Mouse (Mus musculus): ENCODE measurements around the gene Gm20388. TPM values are rescaled to one million over a fixed set of nuclear protein-coding genes. Genes with fewer than 3 reads are reported as not detected.

Gm20388 gene
- polyA plus RNA-seq, 1 experiment from 2014 or later: 7.4 TPM

GRCm38 (mm10) chr8:123752773-123753468 is 3842.3 kb downstream of the Gm20388 start:
- H3K4me2 ChIP-seq: no peak overlapping the region
- no peaks in the 10 kb centered on the region for H3K9me3 ChIP-seq (replicated peaks)
- WGBS: 48% methylated on average over 13 of the region's 13 CpGs
- no peak overlapping the region for H3K9ac ChIP-seq
- peak; percentile 41 for ATAC-seq (replicated peaks; ENCODE audit: low FRiP score)
- no peak overlapping the region for H3K4me3 ChIP-seq (replicated peaks)
- H3K27me3 ChIP-seq: 0 out of 2 replicates have a peak, but pooled peaks cover 2% of the 10 kb centered on the region
- H3K36me3 ChIP-seq: no peaks in the 10 kb centered on the region
- 0 out of 2 replicates have a peak overlapping the region, but pooled peaks have one; percentile 45 for H3K27ac ChIP-seq
- peaks cover 21% of the 10 kb centered on the region for H3K4me1 ChIP-seq

DNA sequence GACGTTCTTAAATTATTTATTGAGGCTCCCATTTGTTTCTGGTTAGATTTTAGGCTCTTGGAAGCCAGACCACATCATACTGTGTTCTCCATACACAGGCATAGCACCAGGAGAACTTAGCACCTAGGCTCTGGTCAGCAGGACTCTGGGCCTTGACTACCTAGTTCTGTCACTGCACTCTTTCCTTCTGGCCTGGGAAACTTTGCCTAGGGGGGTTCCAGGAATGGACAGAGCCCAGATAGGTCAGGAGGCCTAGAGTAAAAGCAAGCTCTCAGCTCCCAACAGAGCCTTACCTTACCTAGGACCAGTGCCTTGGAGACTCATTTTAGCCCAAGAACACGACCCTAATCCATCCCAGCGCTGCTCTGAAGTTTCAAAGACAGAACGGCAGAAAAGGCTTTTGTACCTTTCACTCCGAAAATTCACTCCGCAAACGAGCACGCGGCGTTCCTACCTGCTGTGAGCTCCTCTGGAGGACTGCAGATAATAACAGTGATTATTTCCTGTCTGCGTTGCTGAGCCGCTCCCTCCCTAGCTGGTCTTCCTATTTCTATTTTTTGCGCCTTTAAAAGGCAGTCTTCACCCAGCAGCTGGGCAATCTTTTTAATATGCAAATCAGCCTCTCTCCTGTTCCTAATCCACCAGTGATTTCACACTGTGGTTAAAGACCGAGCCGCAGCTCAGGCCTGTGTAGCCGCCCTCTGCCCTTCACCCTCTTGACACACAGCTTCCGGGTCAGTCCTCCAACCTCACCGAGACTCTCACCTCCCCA is 3843.1 kb downstream of the Gm20388 start:
- 0 out of 2 replicates have a peak overlapping the region, but pooled peaks have one; percentile 45 for H3K27ac ChIP-seq
- no peak overlapping the region for H3K4me2 ChIP-seq
- no peak overlapping the region for H3K9ac ChIP-seq
- H3K36me3 ChIP-seq: no peaks in the 10 kb centered on the region
- peaks cover 21% of the 10 kb centered on the region for H3K4me1 ChIP-seq
- no peak overlapping the region for H3K4me3 ChIP-seq (replicated peaks)
- WGBS: 30% methylated on average over 18 of the region's 18 CpGs
- H3K27me3 ChIP-seq: 0 out of 2 replicates have a peak, but pooled peaks cover 4% of the 10 kb centered on the region
- H3K9me3 ChIP-seq (replicated peaks): no peaks in the 10 kb centered on the region
- ATAC-seq (replicated peaks; ENCODE audit: low FRiP score): no peak

- Histone ChIP-seq H3K9me3 (replicated peaks) (no peaks in the 10 kb centered on the region), H3K27me3 (0 out of 2 replicates have a peak, but pooled peaks cover 4% of the 10 kb centered on the region), H3K36me3 (no peaks in the 10 kb centered on the region), H3K27ac (no peak overlapping the region), H3K4me3 (replicated peaks) (no peak overlapping the region), H3K4me1 (peaks cover 24% of the 10 kb centered on the region), H3K4me2 (no peak overlapping the region), H3K9ac (no peak overlapping the region)
- no peak for ATAC-seq (replicated peaks; ENCODE audit: low FRiP score)
- 77% methylated on average over 13 of the region's 13 CpGs for WGBS
Observed at GRCm38 (mm10) chr8:123754538-123755431, 3844.1 kb downstream of the Gm20388 start.

DNA sequence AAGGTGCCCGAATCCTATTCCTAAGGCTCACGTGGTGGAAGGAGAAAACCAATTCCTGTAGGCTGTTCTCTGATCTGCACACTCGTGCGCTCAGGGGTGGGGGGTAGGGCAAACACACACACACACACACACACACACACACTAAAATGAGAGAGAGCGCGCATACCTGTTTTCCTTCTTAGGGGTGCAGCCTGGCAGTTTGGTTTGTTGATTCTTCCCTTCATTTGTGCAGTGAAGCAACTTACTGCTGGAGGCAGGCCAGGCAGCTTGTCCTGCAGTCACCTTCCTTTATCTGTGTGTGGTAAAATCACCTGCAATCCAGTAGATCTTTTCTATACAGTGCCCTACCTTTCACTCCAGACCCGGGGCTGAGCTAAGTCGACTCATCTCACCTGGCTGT is 3846.3 kb downstream of the Gm20388 start:
- no peak overlapping the region for H3K4me3 ChIP-seq (replicated peaks)
- H3K36me3 ChIP-seq: no peaks in the 10 kb centered on the region
- H3K27ac ChIP-seq: no peak overlapping the region
- 78% methylated on average over 8 of the region's 8 CpGs for WGBS
- no peaks in the 10 kb centered on the region for H3K9me3 ChIP-seq (replicated peaks)
- H3K4me2 ChIP-seq: no peak overlapping the region
- H3K4me1 ChIP-seq: peaks cover 43% of the 10 kb centered on the region
- 0 out of 2 replicates have a peak, but pooled peaks cover 4% of the 10 kb centered on the region for H3K27me3 ChIP-seq
- no peak overlapping the region for H3K9ac ChIP-seq
- ATAC-seq (replicated peaks; ENCODE audit: low FRiP score): no peak

GRCm38 (mm10) chr8:123758935-123759334 is 3848.3 kb downstream of the Gm20388 start:
- H3K4me2 ChIP-seq: no peak overlapping the region
- no peak overlapping the region for H3K27ac ChIP-seq
- H3K9me3 ChIP-seq (replicated peaks): no peaks in the 10 kb centered on the region
- no peaks in the 10 kb centered on the region for H3K36me3 ChIP-seq
- H3K4me3 ChIP-seq (replicated peaks): no peak overlapping the region
- no peak for ATAC-seq (replicated peaks; ENCODE audit: low FRiP score)
- WGBS: 80% methylated on average over 1 of the region's 1 CpGs
- H3K9ac ChIP-seq: no peak overlapping the region
- H3K4me1 ChIP-seq: peaks cover 44% of the 10 kb centered on the region
- H3K27me3 ChIP-seq: 0 out of 2 replicates have a peak, but pooled peaks cover 10% of the 10 kb centered on the region

DNA sequence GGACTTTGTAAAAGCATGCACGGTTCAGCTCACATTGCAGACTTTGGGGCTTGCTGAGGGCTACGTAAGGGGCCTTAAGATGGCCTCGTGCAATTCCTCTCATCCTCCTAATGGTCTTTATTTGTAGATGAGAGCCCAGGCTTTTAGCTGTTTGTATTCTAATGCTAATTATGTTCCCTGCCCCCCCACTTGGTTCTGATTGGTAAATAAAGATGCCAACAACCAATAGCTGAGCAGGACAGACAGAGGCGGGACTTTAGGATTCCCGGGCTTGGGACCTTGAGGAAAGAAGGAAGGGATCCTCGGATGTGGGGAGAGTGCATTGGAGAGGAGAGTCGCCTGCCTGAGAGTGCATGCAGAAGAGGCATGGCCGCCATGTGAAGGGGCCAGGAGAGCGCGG is 3849.3 kb downstream of the Gm20388 start:
- Histone ChIP-seq H3K27ac (no peak overlapping the region), H3K9me3 (replicated peaks) (no peaks in the 10 kb centered on the region), H3K9ac (no peak overlapping the region), H3K4me3 (replicated peaks) (no peak overlapping the region), H3K4me2 (peak overlapping the region; percentile 29), H3K36me3 (no peaks in the 10 kb centered on the region), H3K4me1 (peaks cover 42% of the 10 kb centered on the region), H3K27me3 (0 out of 2 replicates have a peak, but pooled peaks cover 10% of the 10 kb centered on the region)
- ATAC-seq (replicated peaks; ENCODE audit: low FRiP score): peak; percentile 61; the same call in 1 of the 2 replicates
- WGBS: 16% methylated on average over 10 of the region's 10 CpGs

GRCm38 (mm10) chr8:123760579-123760978 is 3849.9 kb downstream of the Gm20388 start:
- Histone ChIP-seq H3K4me1 (peaks cover 42% of the 10 kb centered on the region), H3K27me3 (0 out of 2 replicates have a peak, but pooled peaks cover 10% of the 10 kb centered on the region), H3K9me3 (replicated peaks) (no peaks in the 10 kb centered on the region), H3K36me3 (no peaks in the 10 kb centered on the region), H3K4me3 (replicated peaks) (no peak overlapping the region), H3K4me2 (peak overlapping the region; percentile 29), H3K9ac (no peak overlapping the region), H3K27ac (no peak overlapping the region)
- WGBS: 59% methylated on average over 5 of the region's 5 CpGs
- ATAC-seq (replicated peaks; ENCODE audit: low FRiP score): no peak

DNA sequence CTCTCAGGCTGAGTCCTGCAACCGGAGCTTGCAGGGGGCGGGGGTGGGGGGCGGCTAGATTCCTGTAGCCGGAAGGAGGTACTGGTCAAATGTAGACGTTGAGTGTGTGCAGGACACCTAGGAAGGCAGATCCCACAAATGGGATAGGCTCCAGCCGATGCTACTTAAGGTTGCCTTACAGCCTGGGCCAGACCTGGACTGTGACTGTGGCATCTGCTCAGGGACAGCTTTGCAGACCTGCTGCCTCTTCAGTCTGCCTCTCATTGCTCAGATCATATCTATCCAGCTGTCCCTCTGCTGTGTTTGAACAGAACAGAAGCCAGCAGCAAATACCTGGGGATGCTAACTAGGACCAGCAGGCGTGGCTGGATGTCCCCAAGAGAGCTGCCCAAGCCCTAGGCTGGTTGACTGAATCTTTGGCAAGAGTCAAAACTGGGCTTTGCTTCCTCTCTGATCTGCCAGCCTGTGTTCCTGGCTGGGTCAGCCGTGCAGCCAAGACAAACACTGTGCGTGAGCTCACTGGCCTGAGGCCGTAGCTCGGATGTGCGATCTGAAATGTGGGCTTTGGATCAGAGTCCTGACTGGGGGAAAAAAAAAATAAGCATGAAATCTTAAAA is 3850.7 kb downstream of the Gm20388 start:
- Histone ChIP-seq H3K4me1 (peaks cover 42% of the 10 kb centered on the region), H3K9ac (no peak overlapping the region), H3K27me3 (0 out of 2 replicates have a peak, but pooled peaks cover 14% of the 10 kb centered on the region), H3K4me2 (no peak overlapping the region), H3K4me3 (replicated peaks) (no peak overlapping the region), H3K36me3 (no peaks in the 10 kb centered on the region), H3K9me3 (replicated peaks) (no peaks in the 10 kb centered on the region), H3K27ac (peak overlapping the region; percentile 42; the same call in 1 of the 2 replicates)
- 28% methylated on average over 12 of the region's 12 CpGs for WGBS
- no peak for ATAC-seq (replicated peaks; ENCODE audit: low FRiP score)

- Histone ChIP-seq H3K4me1 (peaks cover 42% of the 10 kb centered on the region), H3K9ac (no peak overlapping the region), H3K27ac (no peak overlapping the region), H3K36me3 (no peaks in the 10 kb centered on the region), H3K27me3 (0 out of 2 replicates have a peak, but pooled peaks cover 14% of the 10 kb centered on the region), H3K4me3 (replicated peaks) (no peak overlapping the region), H3K9me3 (replicated peaks) (no peaks in the 10 kb centered on the region), H3K4me2 (no peak overlapping the region)
- 25% methylated on average over 4 of the region's 4 CpGs for WGBS
- no peak for ATAC-seq (replicated peaks; ENCODE audit: low FRiP score)
Observed at GRCm38 (mm10) chr8:123761883-123762270, 3851.2 kb downstream of the Gm20388 start.

GRCm38 (mm10) chr8:123763355-123763754 is 3852.7 kb downstream of the Gm20388 start:
- 55% methylated on average over 7 of the region's 7 CpGs for WGBS
- ATAC-seq (replicated peaks; ENCODE audit: low FRiP score): no peak

GRCm38 (mm10) chr8:123764671-123765070 is 3854.0 kb downstream of the Gm20388 start:
- peaks cover 20% of the 10 kb centered on the region; the same call in 1 of the 2 replicates for H3K27me3 ChIP-seq
- peaks cover 40% of the 10 kb centered on the region for H3K4me1 ChIP-seq
- H3K36me3 ChIP-seq: no peaks in the 10 kb centered on the region
- H3K9me3 ChIP-seq (replicated peaks): no peaks in the 10 kb centered on the region
- H3K9ac ChIP-seq: no peak overlapping the region
- H3K4me3 ChIP-seq (replicated peaks): no peak overlapping the region
- no peak overlapping the region for H3K27ac ChIP-seq
- no peak overlapping the region for H3K4me2 ChIP-seq
- WGBS: 40% methylated on average over 4 of the region's 4 CpGs
- ATAC-seq (replicated peaks; ENCODE audit: low FRiP score): no peak

More at GRCm38 (mm10) chr8:123763355-123763754, 3852.7 kb downstream of the Gm20388 start:
- Histone ChIP-seq H3K4me2 (no peak overlapping the region), H3K4me3 (replicated peaks) (no peak overlapping the region), H3K36me3 (no peaks in the 10 kb centered on the region), H3K9me3 (replicated peaks) (no peaks in the 10 kb centered on the region), H3K27me3 (peaks cover 19% of the 10 kb centered on the region; the same call in 1 of the 2 replicates), H3K27ac (peak overlapping the region; percentile 1; the same call in 1 of the 2 replicates), H3K9ac (no peak overlapping the region), H3K4me1 (peaks cover 42% of the 10 kb centered on the region)
